Mouse (Mus musculus) hindbrain, postnatal 0 days (tissue): ENCODE measurements at regions not wholly inside any gene's neighbourhood (a gene's known extent, or its start where the extent isn't known, plus 50 kb on each side); places are given as distances from the start of the nearest gene placed in this dataset.

Source experiments
- ATAC-seq: fragments of 200-750 bp; cut with Nextera tagmentation; 2 replicates; pipeline ENCODE4 v1.8.0; 2017; ENCODE audit warnings: mild to moderate bottlenecking, moderate TSS enrichment, moderate library complexity
- DNase-seq: peaks from one replicate; pipeline ENCODE4 v3.0.0-alpha.2; 2015; ENCODE audit warnings: low spot score
- H3K27ac ChIP-seq: fragments of 300-500 bp; sonication (generic); 2 replicates; pipeline ENCODE4 v1.5.1; 2014; ENCODE audit warnings: mild to moderate bottlenecking
- H3K27me3 ChIP-seq: fragments of 300-500 bp; sonication (generic); 2 replicates; pipeline ENCODE4 v1.6.1; 2014; ENCODE audit warnings: low read length, mixed read lengths; ENCODE audit not compliant: insufficient read depth
- H3K36me3 ChIP-seq: fragments of 300-500 bp; sonication (generic); 2 replicates; pipeline ENCODE4 v1.6.1; 2014; ENCODE audit warnings: low read length, mixed read lengths; ENCODE audit not compliant: insufficient read depth
- H3K4me1 ChIP-seq: fragments of 300-500 bp; sonication (generic); 2 replicates; pipeline ENCODE4 v1.6.1; 2014; ENCODE audit warnings: antibody characterized with exemption, low read length, mixed read lengths; ENCODE audit not compliant: insufficient read depth
- H3K4me2 ChIP-seq: fragments of 300-500 bp; sonication (generic); 2 replicates; pipeline ENCODE4 v1.6.1; 2014; ENCODE audit warnings: low read depth, mild to moderate bottlenecking, low read length, moderate library complexity, mixed read lengths
- H3K4me3 ChIP-seq: fragments of 300-500 bp; sonication (generic); 2 replicates; pipeline ENCODE4 v1.5.1; 2014; ENCODE audit warnings: low read length
- H3K9ac ChIP-seq: fragments of 300-500 bp; sonication (generic); replicated peaks from 2 replicates; pipeline ENCODE4 v1.6.1; 2014; ENCODE audit warnings: mild to moderate bottlenecking, low read length, moderate library complexity, mixed read lengths
- H3K9me3 ChIP-seq: fragments of 300-500 bp; sonication (generic); 2 replicates; pipeline ENCODE4 v1.6.1; 2016; ENCODE audit warnings: low read length, mixed read lengths
- CTCF ChIP-seq: IDR thresholded peaks from 2 replicates; pipeline ENCODE4 v1.5.1; 2016; ENCODE audit warnings: antibody characterized with exemption, control low read depth, low read depth
- WGBS: fragments of 180-500 bp; shearing (Covaris S2); extraction: QIAGEN DNeasy Blood & Tissue Kit; methylation state at CpG from one replicate; pipeline ENCODE4 v1.1.7; 2014; 5-methylcytosine and 5-hydroxymethylcytosine counted together

- WGBS = 62% methylated on average over 1 of the region's 1 CpGs
- no peak for DNase-seq
- no peak for ATAC-seq
Observed at GRCm38 (mm10) chr14:82236238-82236637, 2207.1 kb upstream of the Pcdh17 start.

GRCm38 (mm10) chr14:82243321-82243720, 2200.0 kb upstream of the Pcdh17 start:
- H3K4me3 ChIP-seq = no peak overlapping the region
- 62% methylated on average over 2 of the region's 2 CpGs for WGBS
- no peaks in the 10 kb centered on the region for H3K27me3 ChIP-seq
- no peak overlapping the region for H3K4me2 ChIP-seq
- H3K9me3 ChIP-seq = no peaks in the 10 kb centered on the region
- TF ChIP-seq CTCF = no peak
- H3K9ac ChIP-seq = no peak overlapping the region
- DNase-seq (no peak), ATAC-seq (no peak)
- no peaks in the 10 kb centered on the region for H3K4me1 ChIP-seq
- H3K27ac ChIP-seq = no peak overlapping the region
- H3K36me3 ChIP-seq = no peaks in the 10 kb centered on the region

More at GRCm38 (mm10) chr14:82236238-82236637, 2207.1 kb upstream of the Pcdh17 start:
- H3K9ac ChIP-seq = no peak overlapping the region
- no peak overlapping the region for H3K4me2 ChIP-seq
- H3K27ac ChIP-seq = no peak overlapping the region
- no peak; the same call in 1 of the 2 replicates for TF ChIP-seq CTCF
- H3K36me3 ChIP-seq = no peaks in the 10 kb centered on the region
- H3K4me3 ChIP-seq = no peak overlapping the region
- H3K9me3 ChIP-seq = no peaks in the 10 kb centered on the region
- H3K4me1 ChIP-seq = no peaks in the 10 kb centered on the region
- H3K27me3 ChIP-seq = no peaks in the 10 kb centered on the region

GRCm38 (mm10) chr14:82244891-82245290, 2198.5 kb upstream of the Pcdh17 start:
- no peak for ATAC-seq
- Histone ChIP-seq H3K9ac (no peak overlapping the region), H3K9me3 (no peaks in the 10 kb centered on the region), H3K4me1 (no peaks in the 10 kb centered on the region), H3K36me3 (no peaks in the 10 kb centered on the region), H3K4me2 (no peak overlapping the region), H3K4me3 (no peak overlapping the region), H3K27me3 (no peaks in the 10 kb centered on the region), H3K27ac (no peak overlapping the region)
- WGBS = 91% methylated on average over 1 of the region's 1 CpGs
- no peak for DNase-seq
- no peak for TF ChIP-seq CTCF
